Mouse (Mus musculus) lung, postnatal 0 days (tissue): ENCODE measurements around the gene Clta.
A peak's percentile ranks its signal among the peaks of the same experiment; 100 is the strongest.

Source experiments
- CTCF ChIP-seq: IDR thresholded peaks from 2 replicates; pipeline ENCODE4 v1.5.1; 2016; ENCODE audit warnings: antibody characterized with exemption, mild to moderate bottlenecking
- EP300 ChIP-seq: IDR thresholded peaks from 2 replicates; pipeline ENCODE4 v1.6.1; 2016; ENCODE audit warnings: antibody characterized with exemption, mild to moderate bottlenecking, control low read depth

DNA sequence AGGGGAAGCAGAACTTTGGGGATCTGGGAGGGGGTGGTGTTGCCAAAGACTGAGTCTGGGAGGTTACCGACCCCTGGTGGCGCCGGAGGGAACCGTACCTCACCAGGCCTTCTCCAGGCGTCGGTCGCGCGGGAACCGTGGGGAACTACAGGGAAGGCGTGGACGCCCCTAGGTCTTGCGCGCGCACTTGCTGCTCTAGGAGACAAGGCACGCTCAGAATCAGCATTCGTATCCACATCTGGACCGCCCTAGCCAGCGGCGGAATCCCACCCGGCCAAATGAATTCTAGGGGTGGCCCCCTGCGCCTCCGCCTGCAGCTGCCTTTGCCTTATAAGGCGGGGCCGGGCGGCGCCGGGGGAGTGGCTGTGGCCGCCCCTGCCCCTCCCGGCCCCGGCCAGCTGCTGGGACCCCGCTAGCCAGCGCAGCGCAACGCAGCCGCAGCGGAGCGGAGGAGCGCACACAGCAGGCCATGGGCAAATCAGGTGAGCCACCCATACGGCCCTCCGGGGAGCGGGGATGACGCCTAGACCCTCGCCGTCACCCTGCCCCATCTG lies 46.9 kb upstream of the Clta start, which contains the start of gene Glipr2:
- peak; percentile 88 for TF ChIP-seq CTCF
- TF ChIP-seq EP300, result no peak
